Mouse (Mus musculus): ENCODE results near the gene Lhx6. TPM values are rescaled to one million over a fixed set of nuclear protein-coding genes. Genes with fewer than 3 reads are reported as not detected.

The Lhx6 gene
- total and polyA plus RNA-seq, 3 experiments, result 0.11 to 0.42 (median 0.31) TPM

- Histone ChIP-seq H3K27me3 (replicated peaks) (peaks cover 61% of the 10 kb centered on the region), H3K36me3 (replicated peaks in 1 of 2; ENCODE audit: control insufficient read depth in 1 of 2, insufficient read depth in 1 of 2, low read length in 1 of 2) (no peaks in the 10 kb centered on the region), H3K9ac (ENCODE audit: insufficient read depth, low read depth) (no peak overlapping the region), H3K4me3 (replicated peaks in 1 of 3; ENCODE audit: low read depth in 2 of 3, low read length in 2 of 3, poor library complexity in 1 of 3) (no peak overlapping the region), H3K4me2 (ENCODE audit: insufficient read depth, low read depth, poor library complexity, severe bottlenecking) (no peak overlapping the region), H3K27ac (ENCODE audit: insufficient read depth, low read depth) (no peak overlapping the region), H3K9me3 (replicated peaks; ENCODE audit: low read length) (peaks cover 3% of the 10 kb centered on the region), H3K79me2 (replicated peaks; ENCODE audit: control insufficient read depth, extremely low read depth, insufficient read depth, poor library complexity, severe bottlenecking) (no peaks in the 10 kb centered on the region), H3K4me1 (ENCODE audit: control insufficient read depth in 1 of 2, insufficient read depth in 2 of 2) (no peaks in the 10 kb centered on the region; a peak in 1 of 4 replicates)
- no peak for DNase-seq (ENCODE audit: extremely low read depth)
- dilution Hi-C loops (cut with MboI; ENCODE audit: extremely low pct_ligation_motif_present, extremely low pct_unique_long_range_greater_than_20kb, low sequenced_read_pairs) (no loop called here), in situ Hi-C loops (cut with MboI; ENCODE audit: low pct_ligation_motif_present, low pct_unique_long_range_greater_than_20kb, low sequenced_read_pairs) (no loop called here)
- no peak for TF ChIP-seq BHLHE40 (IDR thresholded peaks at IDR 0.05; ENCODE audit: low read depth, low read length)
- no peak for TF ChIP-seq RCOR1 (conservative IDR thresholded peaks at IDR 0.05; ENCODE audit: low read depth, low read length)
- no peak for TF ChIP-seq TCF12 (IDR thresholded peaks at IDR 0.05; ENCODE audit: low read depth, low read length)
- TF ChIP-seq GABPA (IDR thresholded peaks at IDR 0.05; ENCODE audit: insufficient replicate concordance, low read depth, low read length), result no peak
- no peak for TF ChIP-seq JUN (IDR thresholded peaks at IDR 0.05; ENCODE audit: insufficient read depth, low read depth, low read length)
- no peak for TF ChIP-seq MAFK (IDR thresholded peaks at IDR 0.05; ENCODE audit: insufficient replicate concordance, low read length)
Measured at GRCm38 (mm10) chr2:36102559-36102946, 2.7 kb downstream of the Lhx6 start.

- Histone ChIP-seq H3K36me3 (replicated peaks in 1 of 2; ENCODE audit: control insufficient read depth in 1 of 2, insufficient read depth in 1 of 2, low read length in 1 of 2) (no peaks in the 10 kb centered on the region), H3K9me3 (replicated peaks; ENCODE audit: low read length) (peaks cover 3% of the 10 kb centered on the region), H3K9ac (ENCODE audit: insufficient read depth, low read depth) (no peak overlapping the region), H3K27ac (ENCODE audit: insufficient read depth, low read depth) (no peak overlapping the region), H3K79me2 (replicated peaks; ENCODE audit: control insufficient read depth, extremely low read depth, insufficient read depth, poor library complexity, severe bottlenecking) (no peaks in the 10 kb centered on the region), H3K4me3 (replicated peaks in 1 of 3; ENCODE audit: low read depth in 2 of 3, low read length in 2 of 3, poor library complexity in 1 of 3) (no peak overlapping the region), H3K27me3 (replicated peaks) (peaks cover 65% of the 10 kb centered on the region), H3K4me1 (ENCODE audit: control insufficient read depth in 1 of 2, insufficient read depth in 2 of 2) (no peaks in the 10 kb centered on the region; a peak in 1 of 4 replicates), H3K4me2 (ENCODE audit: insufficient read depth, low read depth, poor library complexity, severe bottlenecking) (no peak overlapping the region)
- TF ChIP-seq MAZ (IDR thresholded peaks at IDR 0.05; ENCODE audit: low read depth, low read length), result no peak
- no peak for DNase-seq (ENCODE audit: extremely low read depth)
- dilution Hi-C loops (cut with MboI; ENCODE audit: extremely low pct_ligation_motif_present, extremely low pct_unique_long_range_greater_than_20kb, low sequenced_read_pairs) (no loop called here), in situ Hi-C loops (cut with MboI; ENCODE audit: low pct_ligation_motif_present, low pct_unique_long_range_greater_than_20kb, low sequenced_read_pairs) (no loop called here)
Measured at GRCm38 (mm10) chr2:36101866-36102558, 3.2 kb downstream of the Lhx6 start.

DNA sequence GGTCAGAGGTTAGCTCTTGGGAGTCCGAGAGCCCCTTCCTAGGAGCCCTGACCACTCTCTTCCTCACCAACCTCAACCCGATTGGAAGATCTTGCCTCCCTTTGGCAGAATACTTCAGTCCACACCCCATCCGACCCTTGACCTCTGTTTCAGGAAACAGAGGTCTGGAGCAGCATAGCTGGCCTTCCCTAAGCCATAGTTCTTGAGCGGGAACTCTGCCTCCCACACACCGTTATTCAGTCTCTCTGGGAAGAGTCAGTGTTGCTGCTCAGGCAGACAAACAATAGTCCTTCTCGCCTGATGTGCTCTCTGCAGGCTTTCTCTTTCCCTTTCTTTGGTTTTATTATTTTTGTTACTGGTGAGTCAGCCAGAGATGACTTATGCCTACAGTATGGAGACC, 5.5 kb downstream of the Lhx6 start:
- Histone ChIP-seq H3K9ac (ENCODE audit: insufficient read depth, low read depth) (no peak overlapping the region), H3K79me2 (replicated peaks; ENCODE audit: control insufficient read depth, extremely low read depth, insufficient read depth, poor library complexity, severe bottlenecking) (no peaks in the 10 kb centered on the region), H3K36me3 (replicated peaks in 1 of 2; ENCODE audit: control insufficient read depth in 1 of 2, insufficient read depth in 1 of 2, low read length in 1 of 2) (no peaks in the 10 kb centered on the region), H3K4me1 (ENCODE audit: control insufficient read depth in 1 of 2, insufficient read depth in 2 of 2) (no peaks in the 10 kb centered on the region; a peak in 1 of 4 replicates), H3K27me3 (replicated peaks) (peaks cover 77% of the 10 kb centered on the region), H3K4me3 (replicated peaks in 1 of 3; ENCODE audit: low read depth in 2 of 3, low read length in 2 of 3, poor library complexity in 1 of 3) (no peak overlapping the region), H3K4me2 (ENCODE audit: insufficient read depth, low read depth, poor library complexity, severe bottlenecking) (no peak overlapping the region; the same call in 1 of the 2 replicates), H3K27ac (ENCODE audit: insufficient read depth, low read depth) (no peak overlapping the region), H3K9me3 (replicated peaks; ENCODE audit: low read length) (peaks cover 3% of the 10 kb centered on the region)
- dilution Hi-C loops (cut with MboI; ENCODE audit: extremely low pct_ligation_motif_present, extremely low pct_unique_long_range_greater_than_20kb, low sequenced_read_pairs), result no loop called here
- no peak for TF ChIP-seq CHD1 (IDR thresholded peaks at IDR 0.05; ENCODE audit: low read depth, low read length)
- TF ChIP-seq USF1 (IDR thresholded peaks at IDR 0.05; ENCODE audit: low read depth, low read length), result no peak
- TF ChIP-seq MXI1 (IDR thresholded peaks at IDR 0.05; ENCODE audit: low read depth, low read length), result no peak
- TF ChIP-seq IRF4 (IDR thresholded peaks at IDR 0.05; ENCODE audit: low read depth, low read length), result no peak
- no peak for TF ChIP-seq POLR2AphosphoS2 (IDR thresholded peaks at IDR 0.05; ENCODE audit: low read depth, low read length)
- in situ Hi-C loops (cut with MboI; ENCODE audit: low pct_ligation_motif_present, low pct_unique_long_range_greater_than_20kb, low sequenced_read_pairs), result no loop called here
- DNase-seq (ENCODE audit: extremely low read depth), result no peak

Measured in CH12.LX (cell line).